Mouse (Mus musculus) hindbrain, embryonic 14.5 days (tissue): ENCODE measurements around the gene Hoxa9. TPM values are rescaled to one million over a fixed set of nuclear protein-coding genes. Genes with fewer than 3 reads are reported as not detected.

Source experiments
- ATAC-seq: fragments of 200-750 bp; cut with Nextera tagmentation; 2 replicates; pipeline ENCODE4 v1.8.0; 2017; ENCODE audit warnings: moderate number of reproducible peaks, mild to moderate bottlenecking, moderate TSS enrichment, moderate library complexity; ENCODE audit not compliant: low FRiP score
- DNase-seq: peaks from one replicate; pipeline ENCODE4 v3.0.0-alpha.2; 2015; ENCODE audit warnings: low spot score
- H3K27ac ChIP-seq: fragments of 300-500 bp; sonication (generic); 2 replicates; pipeline ENCODE4 v1.5.1; 2014; ENCODE audit warnings: mild to moderate bottlenecking, moderate library complexity
- H3K27me3 ChIP-seq: fragments of 300-500 bp; sonication (generic); 2 replicates; pipeline ENCODE4 v1.6.1; 2014; ENCODE audit warnings: mild to moderate bottlenecking, low read length, mixed read lengths; ENCODE audit not compliant: control insufficient read depth, insufficient read depth
- H3K36me3 ChIP-seq: fragments of 300-500 bp; sonication (generic); replicated peaks from 2 replicates; pipeline ENCODE4 v1.6.1; 2014; ENCODE audit not compliant: control insufficient read depth, insufficient read depth
- H3K4me1 ChIP-seq: fragments of 300-500 bp; sonication (generic); replicated peaks from 2 replicates; pipeline ENCODE4 v1.6.1; 2014; ENCODE audit warnings: antibody characterized with exemption, low read length, mixed read lengths; ENCODE audit not compliant: control insufficient read depth, insufficient read depth
- H3K4me2 ChIP-seq: fragments of 300-500 bp; sonication (generic); replicated peaks from 2 replicates; pipeline ENCODE4 v1.6.1; 2014; ENCODE audit warnings: mild to moderate bottlenecking, moderate library complexity
- H3K4me3 ChIP-seq: fragments of 300-500 bp; sonication (generic); replicated peaks from 2 replicates; pipeline ENCODE4 v1.5.1; 2014; ENCODE audit warnings: mild to moderate bottlenecking, low read length
- H3K9ac ChIP-seq: fragments of 300-500 bp; sonication (generic); 2 replicates; pipeline ENCODE4 v1.6.1; 2014
- H3K9me3 ChIP-seq: fragments of 300-500 bp; sonication (generic); 2 replicates; pipeline ENCODE4 v1.6.1; 2016; ENCODE audit warnings: low read length; ENCODE audit not compliant: control insufficient read depth
- WGBS: fragments of 180-500 bp; shearing (Covaris S2); extraction: QIAGEN DNeasy Blood & Tissue Kit; methylation state at CpG from one replicate; pipeline ENCODE4 v1.1.7; 2014; 5-methylcytosine and 5-hydroxymethylcytosine counted together
- polyA plus RNA-seq: library from polyadenylated mRNA; unstranded; fragments of >200 nt; fragmentation: Nextera tagmentation; extraction: Ambion mirVana; gene quantifications from 2 replicates; pipeline ENCODE4 v1.2.1, GENCODE M21; 2014

The Hoxa9 gene
- 1.5 and 2.0 TPM in 2 replicates for polyA plus RNA-seq

- no peak within 1 kb of the TSS for H3K27ac ChIP-seq
- DNase-seq (no peak), ATAC-seq (no peak)
- WGBS, result under 1% methylated on average over 29 of the region's 36 CpGs
- no peaks in the 10 kb centered on the region for H3K36me3 ChIP-seq
- no peak within 1 kb of the TSS for H3K9ac ChIP-seq
- no peaks in the 10 kb centered on the region for H3K4me1 ChIP-seq
- no peak within 1 kb of the TSS for H3K4me2 ChIP-seq
- H3K4me3 ChIP-seq, result no peak within 1 kb of the TSS
- H3K9me3 ChIP-seq, result no peaks in the 10 kb centered on the region
- H3K27me3 ChIP-seq, result peaks cover 97% of the 10 kb centered on the region
Observed at GRCm38 (mm10) chr6:52230516-52231165, at the start of gene Hoxa9. TSS of gene Hoxa9 (minus strand) at chr6:52231089.

DNA sequence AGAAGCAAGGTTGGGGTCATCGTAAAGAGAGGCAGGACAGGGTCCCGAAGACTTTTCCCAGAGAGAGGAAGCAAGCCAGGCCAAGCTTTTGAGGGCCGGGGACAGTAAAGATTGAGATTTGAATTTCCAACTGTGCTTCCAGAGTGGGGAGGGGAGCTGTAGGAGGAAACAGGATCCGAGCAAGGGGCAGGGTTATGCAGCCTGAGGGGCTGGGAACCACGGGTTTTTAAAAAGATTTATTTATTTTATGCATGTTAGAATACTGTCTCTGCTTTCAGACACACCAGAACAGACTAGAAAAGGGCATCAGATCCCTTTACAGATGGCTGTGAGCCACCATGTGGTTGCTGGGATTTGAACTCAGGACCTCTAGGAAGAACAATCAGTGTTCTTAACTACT is 46.0 kb upstream of the Hoxa9 start:
- ATAC-seq (no peak), DNase-seq (no peak)
- no peaks in the 10 kb centered on the region for H3K9me3 ChIP-seq
- H3K4me3 ChIP-seq, result no peak overlapping the region
- H3K36me3 ChIP-seq, result no peaks in the 10 kb centered on the region
- H3K27me3 ChIP-seq, result peaks cover 95% of the 10 kb centered on the region
- no peak overlapping the region for H3K4me2 ChIP-seq
- WGBS, result 8% methylated on average over 5 of the region's 5 CpGs
- H3K27ac ChIP-seq, result no peak overlapping the region
- no peak overlapping the region for H3K9ac ChIP-seq
- no peaks in the 10 kb centered on the region for H3K4me1 ChIP-seq

- no peak overlapping the region for H3K4me3 ChIP-seq
- no peak overlapping the region for H3K4me2 ChIP-seq
- no peak for DNase-seq
- no peak overlapping the region for H3K9ac ChIP-seq
- no peak overlapping the region for H3K27ac ChIP-seq
- WGBS, result 4% methylated on average over 6 of the region's 6 CpGs
- H3K27me3 ChIP-seq, result peaks cover 96% of the 10 kb centered on the region
- H3K9me3 ChIP-seq, result no peaks in the 10 kb centered on the region
- no peaks in the 10 kb centered on the region for H3K4me1 ChIP-seq
- no peaks in the 10 kb centered on the region for H3K36me3 ChIP-seq
- no peak for ATAC-seq
Observed at GRCm38 (mm10) chr6:52276382-52276781, 45.5 kb upstream of the Hoxa9 start.

- no peak overlapping the region for H3K4me2 ChIP-seq
- H3K27ac ChIP-seq, result no peak overlapping the region
- no peak overlapping the region for H3K9ac ChIP-seq
- DNase-seq (no peak), ATAC-seq (no peak)
- no peaks in the 10 kb centered on the region for H3K36me3 ChIP-seq
- H3K27me3 ChIP-seq, result peaks cover 96% of the 10 kb centered on the region
- 3% methylated on average over 8 of the region's 8 CpGs for WGBS
- no peaks in the 10 kb centered on the region for H3K4me1 ChIP-seq
- H3K4me3 ChIP-seq, result no peak overlapping the region
- H3K9me3 ChIP-seq, result no peaks in the 10 kb centered on the region
Observed at GRCm38 (mm10) chr6:52275563-52276280, 44.8 kb upstream of the Hoxa9 start.

GRCm38 (mm10) chr6:52274576-52274975 is 43.7 kb upstream of the Hoxa9 start:
- under 1% methylated on average over 11 of the region's 11 CpGs for WGBS
- DNase-seq (no peak), ATAC-seq (no peak)

DNA sequence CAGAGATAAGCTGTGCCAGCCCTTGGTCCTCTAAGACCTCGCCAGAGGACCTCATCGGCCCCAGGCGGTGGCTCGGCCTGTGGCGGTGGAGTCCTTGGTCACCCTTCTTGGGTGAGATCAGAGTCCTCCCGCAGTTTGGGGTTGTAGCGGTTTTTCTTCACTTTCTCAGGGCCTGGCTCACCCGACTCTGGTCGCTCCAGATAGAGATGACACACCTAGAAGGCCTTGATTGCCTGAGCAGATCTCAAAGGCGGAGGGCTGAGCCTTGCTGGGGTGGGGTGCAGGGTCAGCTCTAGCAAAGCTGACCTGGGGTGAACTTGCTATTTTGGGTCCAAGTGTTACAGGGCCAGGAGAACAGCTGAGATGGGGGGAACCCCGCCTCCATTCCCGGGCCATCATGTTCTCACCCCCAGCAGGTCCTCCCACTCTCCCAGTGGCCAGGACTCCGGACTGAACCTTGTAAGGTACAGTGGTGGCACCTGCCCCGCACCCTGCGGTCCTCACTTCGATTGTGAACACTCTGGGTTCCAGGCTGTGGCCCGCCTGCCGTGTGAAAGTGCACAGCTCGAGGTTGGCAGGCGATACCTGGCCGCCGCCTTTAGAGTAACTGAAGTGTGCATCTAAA is 42.9 kb upstream of the Hoxa9 start:
- under 1% methylated on average over 20 of the region's 22 CpGs for WGBS
- H3K36me3 ChIP-seq, result no peaks in the 10 kb centered on the region
- DNase-seq (no peak), ATAC-seq (no peak)
- peaks cover 97% of the 10 kb centered on the region for H3K27me3 ChIP-seq
- H3K27ac ChIP-seq, result no peak overlapping the region
- no peak overlapping the region for H3K4me3 ChIP-seq
- H3K9me3 ChIP-seq, result no peaks in the 10 kb centered on the region
- H3K4me2 ChIP-seq, result no peak overlapping the region
- H3K9ac ChIP-seq, result no peak overlapping the region
- no peaks in the 10 kb centered on the region for H3K4me1 ChIP-seq

More at GRCm38 (mm10) chr6:52274576-52274975, 43.7 kb upstream of the Hoxa9 start:
- no peak overlapping the region for H3K4me3 ChIP-seq
- H3K36me3 ChIP-seq, result no peaks in the 10 kb centered on the region
- H3K9me3 ChIP-seq, result no peaks in the 10 kb centered on the region
- H3K4me2 ChIP-seq, result no peak overlapping the region
- H3K27me3 ChIP-seq, result peaks cover 96% of the 10 kb centered on the region
- H3K9ac ChIP-seq, result no peak overlapping the region
- no peaks in the 10 kb centered on the region for H3K4me1 ChIP-seq
- no peak overlapping the region for H3K27ac ChIP-seq

GRCm38 (mm10) chr6:52272766-52273655 is 42.1 kb upstream of the Hoxa9 start:
- no peaks in the 10 kb centered on the region for H3K4me1 ChIP-seq
- H3K27me3 ChIP-seq, result peaks cover 99% of the 10 kb centered on the region
- WGBS, result 3% methylated on average over 22 of the region's 22 CpGs
- no peak overlapping the region for H3K27ac ChIP-seq
- no peaks in the 10 kb centered on the region for H3K9me3 ChIP-seq
- no peak for DNase-seq
- ATAC-seq, result no peak
- no peak overlapping the region for H3K4me2 ChIP-seq
- H3K4me3 ChIP-seq, result no peak overlapping the region
- no peaks in the 10 kb centered on the region for H3K36me3 ChIP-seq
- no peak overlapping the region for H3K9ac ChIP-seq

GRCm38 (mm10) chr6:52270494-52271480 is 39.9 kb upstream of the Hoxa9 start:
- peak; percentile 84 for DNase-seq
- Histone ChIP-seq H3K9me3 (no peaks in the 10 kb centered on the region), H3K4me2 (no peak overlapping the region), H3K27ac (no peak overlapping the region), H3K36me3 (no peaks in the 10 kb centered on the region), H3K4me3 (no peak overlapping the region), H3K27me3 (peaks cover 99% of the 10 kb centered on the region), H3K4me1 (no peaks in the 10 kb centered on the region), H3K9ac (no peak overlapping the region)
- 5% methylated on average over 23 of the region's 23 CpGs for WGBS
- peak; percentile 31; the same call in 1 of the 2 replicates for ATAC-seq
